Mouse (Mus musculus): ENCODE measurements around the gene Taf8. TPM values are rescaled to one million over a fixed set of nuclear protein-coding genes. Genes with fewer than 3 reads are reported as not detected.

The Taf8 gene
- total and polyA plus RNA-seq, 3 experiments = 15.2 to 25.7 TPM; not detected in 1

DNA sequence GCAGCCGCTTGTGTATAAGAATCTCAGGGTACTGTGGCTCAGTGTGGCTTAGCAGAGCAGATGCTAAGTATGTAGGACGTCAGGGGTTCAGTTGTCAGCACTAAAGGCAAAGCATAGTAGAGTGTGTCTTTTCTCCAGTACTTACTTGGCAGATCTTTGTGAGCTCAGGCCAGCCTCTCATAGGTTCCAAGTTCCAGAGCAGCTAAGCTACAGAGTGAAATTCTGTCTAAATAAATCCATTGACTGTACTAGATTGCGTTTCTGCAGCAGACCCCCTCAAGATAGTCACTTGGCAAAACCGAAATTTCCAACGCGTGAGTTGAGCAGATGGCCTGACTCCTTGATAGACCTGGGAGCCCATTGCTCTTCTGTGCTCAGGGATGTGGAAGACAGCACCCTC lies 22.9 kb upstream of the Taf8 start:
- no peak overlapping the region for H3K4me3 ChIP-seq (ENCODE audit: control insufficient read depth in 1 of 2, insufficient read depth in 1 of 2, low read depth in 2 of 2, low read length in 2 of 2)
- peaks cover 2% of the 10 kb centered on the region; the same call in 1 of the 2 replicates for H3K79me2 ChIP-seq (ENCODE audit: control insufficient read depth, insufficient read depth, low read length, poor library complexity)
- no peak for DNase-seq (ENCODE audit: low read depth, low spot score)
- TF ChIP-seq RCOR1 (IDR thresholded peaks at IDR 0.05; ENCODE audit: low read depth, low read length) (no peak), POLR2A (IDR thresholded peaks at IDR 0.05; ENCODE audit: control insufficient read depth in 1 of 2, insufficient read depth in 1 of 2, low read depth in 1 of 2, low read length in 2 of 2, poor library complexity in 1 of 2) (no peak), ZKSCAN1 (IDR thresholded peaks at IDR 0.05; ENCODE audit: low read depth, low read length) (no peak), ZMIZ1 (IDR thresholded peaks at IDR 0.05; ENCODE audit: low read depth, low read length) (no peak), MYB (IDR thresholded peaks at IDR 0.05; ENCODE audit: low read depth, low read length) (no peak), POLR2AphosphoS5 (IDR thresholded peaks at IDR 0.05; ENCODE audit: borderline replicate concordance, low read depth, low read length) (no peak), SIN3A (IDR thresholded peaks at IDR 0.05; ENCODE audit: low read length) (no peak), MAFK (IDR thresholded peaks at IDR 0.05; ENCODE audit: borderline replicate concordance, low read depth, low read length) (no peak), TCF12 (IDR thresholded peaks at IDR 0.05; ENCODE audit: low read depth, low read length) (no peak), USF1 (IDR thresholded peaks at IDR 0.05; ENCODE audit: low read depth, low read length) (no peak), CHD2 (IDR thresholded peaks at IDR 0.05; ENCODE audit: low read length) (no peak), MAX (IDR thresholded peaks at IDR 0.05; ENCODE audit: low read length) (no peak), CTCF (IDR thresholded peaks at IDR 0.05 in 2 of 3, conservative IDR thresholded peaks at IDR 0.05 in 1 of 3; ENCODE audit: control insufficient read depth in 1 of 3, insufficient read depth in 1 of 3, low read depth in 2 of 3, low read length in 3 of 3, poor library complexity in 1 of 3, severe bottlenecking in 1 of 3) (no peak), MAZ (IDR thresholded peaks at IDR 0.05; ENCODE audit: low read depth, low read length) (no peak), EP300 (IDR thresholded peaks at IDR 0.05; ENCODE audit: low read depth in 1 of 2, low read length in 2 of 2) (no peak), USF2 (IDR thresholded peaks at IDR 0.05; ENCODE audit: borderline replicate concordance in 1 of 2, insufficient read depth in 1 of 2, low read depth in 1 of 2, low read length in 2 of 2) (no peak), ETS1 (IDR thresholded peaks at IDR 0.05; ENCODE audit: low read depth, low read length) (no peak), MXI1 (IDR thresholded peaks at IDR 0.05; ENCODE audit: low read depth, low read length) (no peak), MYC (IDR thresholded peaks at IDR 0.05; ENCODE audit: low read depth, low read length) (no peak), UBTF (IDR thresholded peaks at IDR 0.05; ENCODE audit: borderline replicate concordance, insufficient read depth, low read depth, low read length) (no peak)
- H3K4me1 ChIP-seq (ENCODE audit: control insufficient read depth in 1 of 2, insufficient read depth in 2 of 2, low read length in 2 of 2) = peaks cover 13 to 20% of the 10 kb centered on the region in 2 experiments
- H3K27me3 ChIP-seq (ENCODE audit: control insufficient read depth in 1 of 2, insufficient read depth in 2 of 2, low read length in 2 of 2) = no peaks in the 10 kb centered on the region
- H3K27ac ChIP-seq (ENCODE audit: control insufficient read depth, low read depth, low read length) = no peak overlapping the region
- H3K9ac ChIP-seq (ENCODE audit: control insufficient read depth, low read depth, low read length, poor library complexity, severe bottlenecking) = no peak overlapping the region
- H3K36me3 ChIP-seq (ENCODE audit: control insufficient read depth in 1 of 2, insufficient read depth in 2 of 2, low read length in 2 of 2) = peaks cover 0 to 18% of the 10 kb centered on the region in 2 experiments; a peak in 2 of 4 replicates
- H3K9me3 ChIP-seq (replicated peaks; ENCODE audit: insufficient read depth, low read length) = no peaks in the 10 kb centered on the region

DNA sequence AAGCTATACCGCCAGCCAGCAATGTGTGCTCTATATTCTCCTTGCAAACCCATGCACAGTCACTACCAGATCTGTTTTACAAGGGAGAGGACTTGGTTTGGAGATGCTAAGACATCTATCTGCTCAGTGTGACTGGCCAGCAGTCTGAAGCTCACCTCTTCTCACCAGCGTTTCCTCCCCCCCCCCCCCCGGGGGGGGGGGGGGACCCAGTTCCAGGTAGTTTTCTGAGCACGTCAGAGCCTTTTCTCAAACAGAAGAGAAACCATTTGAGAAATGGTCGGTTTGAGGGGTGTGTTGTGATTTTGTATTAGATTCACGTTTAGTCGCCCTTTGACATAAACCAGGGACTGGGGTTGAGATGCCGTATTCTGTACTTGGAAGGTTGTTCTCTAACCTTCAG lies 22.0 kb upstream of the Taf8 start:
- DNase-seq (ENCODE audit: low read depth, low spot score) = no peak
- Histone ChIP-seq H3K4me1 (ENCODE audit: control insufficient read depth in 1 of 2, insufficient read depth in 2 of 2, low read length in 2 of 2) (peaks cover 13 to 20% of the 10 kb centered on the region in 2 experiments), H3K4me3 (ENCODE audit: control insufficient read depth in 1 of 2, insufficient read depth in 1 of 2, low read depth in 2 of 2, low read length in 2 of 2) (no peak overlapping the region), H3K79me2 (ENCODE audit: control insufficient read depth, insufficient read depth, low read length, poor library complexity) (peaks cover 2% of the 10 kb centered on the region; the same call in 1 of the 2 replicates), H3K27ac (ENCODE audit: control insufficient read depth, low read depth, low read length) (no peak overlapping the region), H3K9me3 (replicated peaks; ENCODE audit: insufficient read depth, low read length) (no peaks in the 10 kb centered on the region), H3K9ac (ENCODE audit: control insufficient read depth, low read depth, low read length, poor library complexity, severe bottlenecking) (no peak overlapping the region), H3K27me3 (ENCODE audit: control insufficient read depth in 1 of 2, insufficient read depth in 2 of 2, low read length in 2 of 2) (no peaks in the 10 kb centered on the region), H3K36me3 (ENCODE audit: control insufficient read depth in 1 of 2, insufficient read depth in 2 of 2, low read length in 2 of 2) (peaks cover 0 to 18% of the 10 kb centered on the region in 2 experiments; a peak in 2 of 4 replicates)
- TF ChIP-seq POLR2AphosphoS2 (IDR thresholded peaks at IDR 0.05; ENCODE audit: low read length) (no peak), USF1 (IDR thresholded peaks at IDR 0.05; ENCODE audit: low read depth, low read length) (no peak), GATA1 (IDR thresholded peaks at IDR 0.05; ENCODE audit: low read depth, low read length) (no peak), TBP (IDR thresholded peaks at IDR 0.05; ENCODE audit: low read depth, low read length) (no peak), USF2 (IDR thresholded peaks at IDR 0.05; ENCODE audit: borderline replicate concordance in 1 of 2, insufficient read depth in 1 of 2, low read depth in 1 of 2, low read length in 2 of 2) (no peak), RCOR1 (IDR thresholded peaks at IDR 0.05; ENCODE audit: low read depth, low read length) (no peak)
